Mouse (Mus musculus) testis, adult 2 months (tissue): Measurements from ENCODE around the gene Prdx5.

Experiments
- CTCF ChIP-seq: fragments of 200-500 bp; IDR thresholded peaks from 2 replicates; pipeline ENCODE4 v1.5.1; 2012; ENCODE audit warnings: low read depth, mild to moderate bottlenecking, inconsistent platforms, low read length, moderate library complexity; ENCODE audit not compliant: control insufficient read depth, insufficient read depth, insufficient replicate concordance
- POLR2A ChIP-seq: fragments of 200-500 bp; IDR thresholded peaks from 2 replicates; pipeline ENCODE4 v1.6.1; 2012; ENCODE audit warnings: low read depth, mild to moderate bottlenecking, inconsistent platforms, low read length, moderate library complexity; ENCODE audit not compliant: control insufficient read depth

DNA sequence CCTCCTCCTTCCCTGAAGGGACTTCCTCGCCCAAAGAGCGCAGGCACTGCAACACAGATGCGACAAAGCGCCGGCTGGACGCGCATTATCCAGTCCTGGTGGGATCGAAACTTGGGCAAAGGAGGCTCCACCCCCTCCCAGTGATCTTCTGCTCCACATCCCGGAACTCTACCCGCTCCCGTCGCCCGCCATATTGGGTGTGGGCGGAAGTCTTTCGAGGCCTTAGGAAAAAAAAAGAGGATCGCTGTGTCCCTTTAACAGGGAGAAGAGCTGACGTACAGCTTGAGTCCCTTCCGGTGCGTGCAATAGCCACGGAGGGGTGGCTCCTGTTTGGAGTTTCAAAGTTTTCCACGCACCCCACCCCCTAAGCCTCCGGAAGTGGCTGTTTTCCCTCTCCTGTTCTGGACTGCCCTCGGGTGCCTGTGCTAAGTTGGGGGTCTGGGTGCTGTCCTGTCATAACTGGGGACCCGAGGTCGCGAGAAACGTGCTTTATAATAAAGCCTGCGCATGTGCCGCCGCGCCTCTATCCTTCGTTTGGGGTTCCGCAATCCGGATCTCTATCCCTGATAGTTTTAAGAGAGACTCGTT, 41.6 kb upstream of the Prdx5 start:
- no peak for TF ChIP-seq CTCF
- TF ChIP-seq POLR2A = peak; percentile 50
